Mouse (Mus musculus): Measurements from ENCODE around the gene Gna13. TPM values are rescaled to one million over a fixed set of nuclear protein-coding genes. Genes with fewer than 3 reads are reported as not detected.

Gna13 gene
- total and polyA plus RNA-seq, 3 experiments, result 32.2 to 57.6 (median 39.3) TPM

DNA sequence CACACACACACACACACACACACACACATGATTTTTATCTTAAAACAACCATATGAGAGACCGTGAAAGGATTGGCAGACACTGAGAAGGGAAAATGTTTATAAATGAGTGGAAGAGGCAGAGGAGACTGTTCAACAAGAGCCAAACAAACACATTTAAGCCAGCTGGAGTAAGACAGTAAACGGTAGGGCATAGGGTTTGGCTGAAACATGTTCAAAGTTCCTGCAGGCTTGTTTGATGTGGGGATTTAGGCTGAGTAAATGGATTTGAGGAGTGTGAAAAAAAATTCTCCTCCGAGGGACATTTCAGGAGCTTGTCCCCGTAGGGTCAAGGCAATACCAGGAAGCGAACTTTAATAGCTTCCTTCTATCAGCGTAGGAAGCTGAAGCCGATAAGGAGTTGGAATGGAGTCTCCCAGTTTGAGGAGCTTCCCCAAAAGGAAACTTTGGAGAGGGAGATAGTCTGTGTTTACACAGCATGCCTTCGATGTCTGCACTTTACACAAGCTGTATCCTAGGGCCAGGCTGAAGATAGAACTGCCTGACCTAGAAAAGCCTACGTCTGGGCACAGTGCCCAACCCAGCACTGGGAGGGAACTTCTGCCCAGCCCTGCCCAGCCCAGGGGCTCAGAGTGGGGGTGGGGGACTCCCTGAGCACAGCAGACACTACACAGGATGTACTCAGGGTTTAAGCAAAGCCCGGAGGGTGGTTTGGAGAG is 15.2 kb upstream of the Gna13 start:
- peaks cover 6% of the 10 kb centered on the region for H3K27me3 ChIP-seq (replicated peaks)
- no peak overlapping the region for H3K9ac ChIP-seq (ENCODE audit: insufficient read depth, low read depth)
- TF ChIP-seq E2F4 (IDR thresholded peaks at IDR 0.05; ENCODE audit: insufficient replicate concordance, low read depth, low read length) (no peak), POLR2A (IDR thresholded peaks at IDR 0.05; ENCODE audit: low read depth, low read length) (no peak), NRF1 (IDR thresholded peaks at IDR 0.05; ENCODE audit: low read depth, low read length) (no peak), MXI1 (IDR thresholded peaks at IDR 0.05; ENCODE audit: low read depth, low read length) (no peak), PAX5 (IDR thresholded peaks at IDR 0.05; ENCODE audit: low read length) (no peak), BHLHE40 (IDR thresholded peaks at IDR 0.05; ENCODE audit: low read depth, low read length) (no peak), CHD1 (IDR thresholded peaks at IDR 0.05; ENCODE audit: low read depth, low read length) (no peak), RAD21 (IDR thresholded peaks at IDR 0.05; ENCODE audit: low read depth, low read length) (no peak), ZNF384 (IDR thresholded peaks at IDR 0.05; ENCODE audit: low read depth, low read length) (no peak), RCOR1 (conservative IDR thresholded peaks at IDR 0.05; ENCODE audit: low read depth, low read length) (no peak), MYC (IDR thresholded peaks at IDR 0.05; ENCODE audit: low read depth, low read length) (no peak), SIN3A (IDR thresholded peaks at IDR 0.05; ENCODE audit: low read length) (no peak), ZKSCAN1 (IDR thresholded peaks at IDR 0.05; ENCODE audit: borderline replicate concordance, low read depth, low read length) (no peak), TCF12 (IDR thresholded peaks at IDR 0.05; ENCODE audit: low read depth, low read length) (no peak), MAX (IDR thresholded peaks at IDR 0.05; ENCODE audit: low read length) (no peak), POLR2AphosphoS2 (IDR thresholded peaks at IDR 0.05; ENCODE audit: low read depth, low read length) (no peak), ZC3H11A (IDR thresholded peaks at IDR 0.05; ENCODE audit: low read depth, low read length) (no peak), USF2 (conservative IDR thresholded peaks at IDR 0.05; ENCODE audit: low read depth, low read length) (no peak), SMC3 (IDR thresholded peaks at IDR 0.05; ENCODE audit: low read depth, low read length) (no peak)
- in situ Hi-C loops (cut with MboI; ENCODE audit: low pct_ligation_motif_present, low pct_unique_long_range_greater_than_20kb, low sequenced_read_pairs), result no loop called here
- H3K79me2 ChIP-seq (replicated peaks; ENCODE audit: control insufficient read depth, extremely low read depth, insufficient read depth, poor library complexity, severe bottlenecking), result no peaks in the 10 kb centered on the region
- H3K27ac ChIP-seq (ENCODE audit: insufficient read depth, low read depth), result no peak overlapping the region
- H3K9me3 ChIP-seq (replicated peaks; ENCODE audit: low read length), result peaks cover 2% of the 10 kb centered on the region
- no peak overlapping the region for H3K4me3 ChIP-seq (replicated peaks in 1 of 3; ENCODE audit: low read depth in 2 of 3, low read length in 2 of 3, poor library complexity in 1 of 3)
- H3K4me1 ChIP-seq (ENCODE audit: control insufficient read depth in 1 of 2, insufficient read depth in 2 of 2), result peaks cover 7 to 18% of the 10 kb centered on the region in 2 experiments
- dilution Hi-C loops (cut with MboI; ENCODE audit: extremely low pct_ligation_motif_present, extremely low pct_unique_long_range_greater_than_20kb, low sequenced_read_pairs), result no loop called here
- no peaks in the 10 kb centered on the region for H3K36me3 ChIP-seq (replicated peaks in 1 of 2; ENCODE audit: control insufficient read depth in 1 of 2, insufficient read depth in 1 of 2, low read length in 1 of 2)
- H3K4me2 ChIP-seq (ENCODE audit: insufficient read depth, low read depth, poor library complexity, severe bottlenecking), result no peak overlapping the region
- DNase-seq (ENCODE audit: extremely low read depth), result no peak

DNA sequence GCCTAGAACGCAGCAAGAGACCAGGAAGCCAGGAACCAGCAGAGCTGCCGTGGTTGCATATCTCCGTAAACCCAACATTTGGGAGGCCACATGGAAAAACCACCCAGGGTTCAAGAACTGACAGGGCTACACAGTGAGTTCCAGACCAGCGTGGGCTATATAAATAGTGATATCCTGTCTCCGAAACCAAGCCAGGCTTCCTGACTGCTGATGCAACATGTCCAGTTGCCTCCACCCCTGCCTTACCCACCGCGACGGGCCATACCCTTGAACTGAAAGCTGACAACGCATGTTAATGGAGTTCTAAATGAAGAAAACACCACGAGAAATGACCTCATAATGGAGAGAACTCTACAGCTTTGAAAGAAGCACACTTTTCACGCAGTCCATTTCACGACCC is 14.2 kb upstream of the Gna13 start:
- TF ChIP-seq NRF1 (IDR thresholded peaks at IDR 0.05; ENCODE audit: low read depth, low read length) (no peak), TCF12 (IDR thresholded peaks at IDR 0.05; ENCODE audit: low read depth, low read length) (no peak), SMC3 (IDR thresholded peaks at IDR 0.05; ENCODE audit: low read depth, low read length) (no peak), POLR2AphosphoS2 (IDR thresholded peaks at IDR 0.05; ENCODE audit: low read depth, low read length) (no peak), CHD2 (IDR thresholded peaks at IDR 0.05; ENCODE audit: low read length) (no peak), JUND (conservative IDR thresholded peaks at IDR 0.05; ENCODE audit: low read depth, low read length) (no peak), USF1 (IDR thresholded peaks at IDR 0.05; ENCODE audit: low read depth, low read length) (no peak), MEF2A (IDR thresholded peaks at IDR 0.05; ENCODE audit: borderline replicate concordance, low read depth, low read length) (no peak; the same call in 1 of the 2 replicates)
- Histone ChIP-seq H3K27me3 (replicated peaks) (peaks cover 5% of the 10 kb centered on the region), H3K4me1 (ENCODE audit: control insufficient read depth in 1 of 2, insufficient read depth in 2 of 2) (peaks cover 7 to 22% of the 10 kb centered on the region in 2 experiments), H3K27ac (ENCODE audit: insufficient read depth, low read depth) (no peak overlapping the region), H3K4me2 (ENCODE audit: insufficient read depth, low read depth, poor library complexity, severe bottlenecking) (no peak overlapping the region), H3K9ac (ENCODE audit: insufficient read depth, low read depth) (no peak overlapping the region), H3K36me3 (replicated peaks in 1 of 2; ENCODE audit: control insufficient read depth in 1 of 2, insufficient read depth in 1 of 2, low read length in 1 of 2) (no peaks in the 10 kb centered on the region), H3K79me2 (replicated peaks; ENCODE audit: control insufficient read depth, extremely low read depth, insufficient read depth, poor library complexity, severe bottlenecking) (no peaks in the 10 kb centered on the region), H3K4me3 (replicated peaks in 1 of 3; ENCODE audit: low read depth in 2 of 3, low read length in 2 of 3, poor library complexity in 1 of 3) (no peak overlapping the region), H3K9me3 (replicated peaks; ENCODE audit: low read length) (peaks cover 2% of the 10 kb centered on the region)
- dilution Hi-C loops (cut with MboI; ENCODE audit: extremely low pct_ligation_motif_present, extremely low pct_unique_long_range_greater_than_20kb, low sequenced_read_pairs), result no loop called here
- DNase-seq (ENCODE audit: extremely low read depth), result no peak
- in situ Hi-C loops (cut with MboI; ENCODE audit: low pct_ligation_motif_present, low pct_unique_long_range_greater_than_20kb, low sequenced_read_pairs), result no loop called here

All from CH12.LX (cell line).